Mouse (Mus musculus) gastrocnemius, adult 2 months (tissue): ENCODE measurements around the gene Gdf3. TPM values are rescaled to one million over a fixed set of nuclear protein-coding genes. Genes with fewer than 3 reads are reported as not detected.
"Not testable (repeated sequence)": the region's sequence is repeated elsewhere in the genome, so short reads cannot be mapped to it uniquely, and the experiment has no call there.

Source experiments
- DNase-seq: peaks from one replicate; pipeline ENCODE4 v3.0.0; 2022
- H3K27ac ChIP-seq: fragments of 200-600 bp; 2 replicates; pipeline ENCODE4 v1.8.1; 2022; ENCODE audit warnings: mild to moderate bottlenecking
- H3K4me3 ChIP-seq: fragments of 200-600 bp; 2 replicates; pipeline ENCODE4 v1.8.1; 2022; ENCODE audit warnings: mild to moderate bottlenecking, moderate library complexity
- CTCF ChIP-seq: fragments of 200-600 bp; IDR thresholded peaks from 2 replicates; pipeline ENCODE4 v1.8.1; 2022; ENCODE audit warnings: antibody characterized with exemption, mild to moderate bottlenecking, moderate library complexity
- intact Hi-C: fragments of 180-260 bp; cut with DNase I; formaldehyde crosslinking; loops from one replicate; pipeline ENCODE4 v1.15.1; 2025
- long read RNA-seq, 2 experiments: library from polyadenylated mRNA; stranded (forward); transcript quantifications; one replicate each; pipeline ENCODE4 v2.0.0; 2021
- total RNA-seq, 2 experiments: library from RNA; stranded (reverse); gene quantifications; 2 replicates each; pipeline ENCODE4 v1.2.3; 2021

Gene Gdf3
- total RNA-seq, result not detected
- long read RNA-seq, experiment 1, result 0 reads
- long read RNA-seq, experiment 2, result 0 reads

DNA sequence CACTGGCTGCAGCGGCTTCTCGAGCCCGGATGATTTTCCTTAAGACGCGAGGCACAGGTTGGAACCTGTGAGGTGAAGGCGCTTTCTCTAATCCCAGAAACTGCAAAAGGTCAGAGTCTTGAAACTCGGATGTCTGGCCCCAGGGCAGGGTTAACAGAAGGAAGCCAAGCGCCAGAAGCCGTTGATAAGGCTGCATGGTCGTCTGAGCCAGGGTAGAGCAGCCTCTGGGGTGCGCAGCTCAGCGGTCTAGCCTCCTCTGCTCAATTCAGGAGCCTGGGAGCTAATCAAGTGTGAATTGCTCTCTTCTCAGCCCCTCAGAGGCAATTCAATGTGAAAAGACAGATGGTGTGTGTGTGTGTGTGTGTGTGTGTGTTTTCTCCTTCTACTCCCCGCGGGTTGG is at the start of gene Gdf3:
Gene Gdf3, minus strand, starts transcription at position 317 of the 400 bp plus-strand sequence.
- TF ChIP-seq CTCF, result no peak
- intact Hi-C loops, result no loop called here
- Histone ChIP-seq H3K4me3 (no peak within 1 kb of the TSS), H3K27ac (no peak within 1 kb of the TSS)
- no peak for DNase-seq

DNA sequence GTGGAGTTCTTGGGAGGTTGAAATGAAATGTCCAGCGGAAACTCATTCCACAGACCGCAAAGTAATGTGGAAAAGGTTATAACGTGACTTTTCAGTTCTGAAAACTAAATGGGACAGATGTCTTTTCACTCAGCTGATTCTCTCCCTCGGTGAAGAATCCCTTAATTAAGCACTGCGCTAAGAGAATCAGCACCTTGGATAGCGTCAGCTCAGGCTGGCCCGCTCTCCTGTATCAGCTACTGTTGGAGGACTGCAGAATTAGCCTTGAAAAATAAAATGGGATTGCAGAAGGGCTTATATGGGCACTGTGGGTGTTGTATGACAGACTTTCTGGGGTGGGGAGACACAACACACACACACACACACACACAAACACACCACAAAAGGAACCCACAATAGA is 49.7 kb upstream of the Gdf3 start:
- Histone ChIP-seq H3K4me3 (no peak overlapping the region), H3K27ac (no peak overlapping the region)
- no peak for DNase-seq
- no peak for TF ChIP-seq CTCF
- intact Hi-C loops, result no loop called here

DNA sequence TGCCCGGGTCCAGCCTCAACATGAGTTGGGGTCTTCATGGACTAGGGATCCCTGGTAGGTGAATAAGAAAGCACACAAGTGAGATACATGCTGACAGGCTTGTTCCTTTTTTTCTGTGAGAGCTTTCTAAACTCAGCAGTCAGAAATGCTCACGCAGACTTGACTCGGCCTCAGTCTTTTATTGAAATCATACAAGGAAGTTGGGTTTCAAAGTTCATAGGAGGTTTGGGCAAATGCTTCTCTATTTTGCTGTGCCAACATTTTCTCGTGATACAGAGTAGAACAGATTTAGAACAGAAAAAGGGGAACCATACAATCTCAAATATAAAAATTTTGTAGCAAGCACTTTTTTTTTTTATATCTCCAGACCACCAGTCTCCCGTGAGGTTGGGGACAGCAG is 47.7 kb upstream of the Gdf3 start:
- intact Hi-C loops, result no loop called here
- H3K4me3 ChIP-seq, result no peak overlapping the region
- no peak overlapping the region for H3K27ac ChIP-seq
- no peak for DNase-seq
- no peak for TF ChIP-seq CTCF

DNA sequence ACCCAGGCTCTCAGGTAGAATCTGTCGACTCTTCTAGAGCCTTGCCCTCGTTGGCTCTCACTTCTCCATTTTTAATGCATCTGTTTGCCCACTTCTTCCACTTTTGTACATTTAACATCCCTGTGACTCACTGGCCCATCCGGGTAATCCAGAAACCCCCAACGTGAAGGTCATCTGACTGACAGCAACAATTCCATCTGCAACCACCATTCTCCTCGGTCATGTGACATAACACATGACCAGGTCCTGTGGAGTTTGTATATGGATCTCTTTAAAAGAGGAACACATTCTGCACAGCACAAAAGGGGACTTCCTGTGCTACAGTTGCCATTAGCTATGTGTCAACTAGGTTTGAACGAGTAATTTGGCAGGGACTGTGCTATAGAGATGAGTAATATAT is 44.4 kb upstream of the Gdf3 start:
- H3K4me3 ChIP-seq, result no peak overlapping the region
- no peak overlapping the region for H3K27ac ChIP-seq
- no peak for TF ChIP-seq CTCF
- intact Hi-C loops, result no loop called here
- no peak for DNase-seq

DNA sequence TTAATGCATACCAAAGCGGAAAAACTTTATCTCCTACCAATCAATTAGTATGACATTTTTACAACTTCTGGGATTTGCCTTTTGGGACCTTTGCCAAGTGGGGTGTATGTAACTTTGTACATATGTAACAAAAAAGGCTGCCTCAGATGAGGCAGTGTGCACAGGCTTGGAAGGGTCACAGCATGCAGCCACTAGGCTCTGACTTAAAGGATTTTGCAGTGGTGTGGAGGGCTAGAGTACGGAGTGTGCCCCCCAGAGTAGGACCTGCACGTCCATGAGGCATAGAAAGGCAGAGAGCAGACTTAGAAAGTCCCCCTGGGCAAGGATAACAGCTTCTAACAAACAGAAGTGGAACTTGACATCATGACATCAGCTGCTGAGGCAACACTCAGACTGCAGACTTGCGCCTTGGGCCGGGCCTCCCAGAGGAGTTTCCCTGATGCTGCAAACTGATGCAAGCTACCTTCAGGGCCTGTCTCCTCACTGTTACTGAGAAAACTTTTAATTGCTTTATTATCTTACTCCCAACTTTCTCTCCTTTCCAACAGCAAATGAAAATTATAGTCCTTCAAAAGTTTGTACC is 40.6 kb upstream of the Gdf3 start:
- no peak overlapping the region for H3K27ac ChIP-seq
- intact Hi-C loops, result no loop called here
- no peak overlapping the region for H3K4me3 ChIP-seq
- no peak for DNase-seq
- no peak for TF ChIP-seq CTCF

DNA sequence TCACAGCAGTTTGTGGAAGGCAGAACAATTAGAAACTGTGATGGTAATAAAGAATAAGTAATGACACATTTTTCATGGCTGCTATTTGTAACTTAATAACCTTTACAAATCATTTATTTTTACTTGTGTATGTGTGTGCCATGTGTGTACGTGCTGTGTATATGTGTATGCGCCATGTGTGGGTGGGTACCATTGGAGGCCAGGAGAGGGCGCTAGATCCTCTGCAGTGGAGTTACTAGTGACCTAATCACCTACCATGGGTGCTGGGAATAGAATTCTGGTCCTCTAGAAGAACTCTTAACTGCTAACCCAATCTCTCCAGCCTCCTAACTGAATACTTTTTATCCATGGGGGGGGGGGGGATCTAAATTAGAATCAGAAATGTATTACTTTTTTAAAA is 40.0 kb upstream of the Gdf3 start:
- H3K27ac ChIP-seq, result no peak overlapping the region
- no peak overlapping the region for H3K4me3 ChIP-seq
- TF ChIP-seq CTCF, result no peak
- intact Hi-C loops, result no loop called here
- no peak for DNase-seq

DNA sequence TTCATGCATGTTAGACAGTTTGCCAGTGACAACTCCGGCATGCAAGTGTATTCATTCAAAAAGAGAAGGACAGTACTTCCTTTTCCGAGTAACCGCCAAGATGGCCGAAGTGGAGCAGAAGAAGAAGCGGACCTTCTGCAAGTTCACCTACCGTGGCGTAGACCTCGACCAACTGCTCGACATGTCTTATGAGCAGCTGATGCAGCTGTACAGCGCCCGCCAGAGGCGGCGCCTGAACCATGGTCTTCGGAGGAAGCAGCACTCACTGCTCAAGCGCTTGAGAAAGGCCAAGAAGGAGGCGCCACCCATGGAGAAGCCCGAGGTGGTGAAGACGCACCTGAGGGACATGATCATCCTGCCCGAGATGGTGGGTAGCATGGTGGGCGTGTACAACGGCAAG is 34.3 kb upstream of the Gdf3 start:
- intact Hi-C loops, H3K27ac ChIP-seq: not testable (repeated sequence)

DNA sequence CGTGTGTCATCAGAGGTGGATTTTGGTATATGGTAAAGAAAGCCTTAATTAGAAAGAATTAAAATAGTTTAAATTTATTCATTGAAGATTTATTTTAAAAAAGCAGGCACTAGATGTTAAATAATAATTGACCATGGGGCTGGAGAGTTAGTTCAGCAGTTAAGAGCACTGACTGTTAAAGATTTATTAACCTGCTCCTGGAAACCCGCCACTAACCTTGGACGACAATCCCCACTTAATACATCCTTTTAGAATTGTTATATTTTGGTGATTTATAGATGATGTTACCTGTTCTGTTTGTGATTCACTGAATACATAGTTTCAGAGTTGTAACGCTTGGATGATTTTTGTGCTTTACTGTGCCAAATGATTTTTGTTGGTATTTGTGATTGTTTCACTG is 27.7 kb upstream of the Gdf3 start:
- DNase-seq, H3K27ac ChIP-seq, intact Hi-C loops, H3K4me3 ChIP-seq: not testable (repeated sequence)

More for the DNA sequence above, 34.3 kb upstream of the Gdf3 start:
- not testable (repeated sequence) for DNase-seq, H3K4me3 ChIP-seq

DNA sequence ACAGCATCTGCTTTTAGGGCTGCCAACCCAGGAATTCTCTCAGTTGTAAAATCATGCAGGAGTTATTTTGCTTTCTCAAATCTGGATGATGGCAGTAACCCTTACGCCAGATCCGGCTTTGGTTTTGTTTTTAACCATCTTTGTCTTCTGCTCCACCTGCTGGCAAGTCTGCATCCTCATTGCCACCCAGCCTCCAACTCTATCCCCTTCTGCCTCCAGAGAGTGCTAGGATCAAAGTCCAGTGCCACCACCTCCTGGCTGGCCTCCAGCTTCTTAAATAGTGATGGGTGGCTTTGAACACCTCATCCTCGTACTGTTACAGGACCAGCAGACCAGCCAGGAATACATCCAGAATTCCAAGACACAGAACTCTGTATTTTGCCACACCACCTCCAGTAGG is 26.8 kb upstream of the Gdf3 start:
- no peak for TF ChIP-seq CTCF
- intact Hi-C loops, result no loop called here
- no peak overlapping the region for H3K27ac ChIP-seq

DNA sequence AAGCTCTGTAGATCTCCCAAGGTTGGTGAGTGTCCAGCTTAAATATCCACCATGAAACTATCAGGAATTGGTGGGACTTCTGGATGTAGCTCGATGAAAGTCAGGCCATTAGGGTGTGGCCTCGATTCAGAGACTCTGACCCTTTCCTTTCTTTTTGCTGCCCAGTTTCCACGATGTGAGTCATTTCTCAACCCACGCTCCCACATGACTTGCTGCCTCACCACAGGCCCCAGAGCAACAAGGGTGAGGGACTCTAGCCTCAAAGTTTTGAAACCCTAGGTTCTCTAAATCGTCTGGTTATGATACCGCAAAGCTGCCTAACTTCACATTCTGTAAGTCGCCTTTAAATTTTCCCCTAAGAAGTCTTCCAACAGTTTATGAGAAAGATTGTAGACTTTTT is 25.4 kb upstream of the Gdf3 start:
- Histone ChIP-seq H3K4me3 (no peak overlapping the region), H3K27ac (no peak overlapping the region)
- no peak for DNase-seq
- intact Hi-C loops, result no loop called here
- TF ChIP-seq CTCF, result no peak

More for the DNA sequence above, 26.8 kb upstream of the Gdf3 start:
- DNase-seq, result no peak
- no peak overlapping the region for H3K4me3 ChIP-seq

DNA sequence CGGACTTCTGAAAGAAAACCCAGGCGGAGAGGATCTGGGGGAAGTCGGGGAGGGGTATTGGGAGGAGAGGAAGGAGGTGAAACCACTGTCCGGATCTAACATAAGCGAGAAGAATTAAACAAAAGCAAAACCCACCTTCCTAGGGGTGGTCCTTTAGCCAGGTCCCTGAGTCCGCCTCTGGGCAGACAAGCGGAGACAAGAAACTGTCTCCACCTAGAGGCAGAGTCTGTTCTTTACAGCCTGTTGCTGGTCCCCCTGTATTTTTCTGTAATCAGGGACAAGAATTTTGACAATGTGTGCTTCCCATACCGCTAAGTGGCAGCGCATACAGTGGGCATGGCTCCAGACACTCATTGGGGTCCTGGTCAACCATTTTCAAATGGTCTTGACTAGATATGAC is 23.5 kb upstream of the Gdf3 start:
- intact Hi-C loops, result loop anchor here (2.0 kb wide), 1 partner anchor 39 kb away; no protein-coding TSS in a partner anchor
- Histone ChIP-seq H3K4me3 (no peak overlapping the region), H3K27ac (no peak overlapping the region)
- no peak for DNase-seq
- peak; percentile 57 for TF ChIP-seq CTCF

DNA sequence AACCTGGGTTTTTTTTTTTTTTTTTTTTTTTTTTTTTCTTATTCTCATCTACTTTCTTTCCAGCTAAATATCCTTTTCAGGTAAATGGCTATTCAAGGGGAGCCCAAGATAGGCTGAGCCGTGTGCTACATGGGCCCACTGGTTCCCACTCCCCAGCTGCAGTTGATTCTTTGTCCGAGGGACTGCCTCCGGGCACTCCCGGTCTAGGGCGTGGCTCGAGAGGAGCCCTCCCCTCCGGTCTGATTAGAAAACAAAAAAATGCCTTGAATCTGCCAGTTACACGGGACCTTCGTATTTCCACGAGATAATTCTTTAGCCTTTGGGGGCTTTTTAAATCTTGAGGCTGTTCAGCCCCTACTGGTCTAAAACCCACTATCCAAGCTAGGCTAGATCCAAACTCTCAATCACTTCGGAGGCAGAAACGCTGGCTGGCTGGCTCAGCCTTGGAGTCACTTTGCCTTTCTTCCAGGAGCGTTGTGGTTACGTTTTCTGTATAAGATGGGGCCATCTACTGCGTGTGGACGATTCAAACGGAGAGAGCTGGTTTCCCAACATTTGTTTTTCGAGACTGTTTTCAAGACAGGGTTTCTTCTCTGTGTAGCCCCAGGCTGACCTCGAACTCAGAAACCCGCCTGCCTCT is 17.7 kb upstream of the Gdf3 start:
- intact Hi-C loops, result no loop called here
- Histone ChIP-seq H3K4me3 (peak overlapping the region; percentile 49), H3K27ac (no peak overlapping the region)
- no peak for DNase-seq
- no peak for TF ChIP-seq CTCF

DNA sequence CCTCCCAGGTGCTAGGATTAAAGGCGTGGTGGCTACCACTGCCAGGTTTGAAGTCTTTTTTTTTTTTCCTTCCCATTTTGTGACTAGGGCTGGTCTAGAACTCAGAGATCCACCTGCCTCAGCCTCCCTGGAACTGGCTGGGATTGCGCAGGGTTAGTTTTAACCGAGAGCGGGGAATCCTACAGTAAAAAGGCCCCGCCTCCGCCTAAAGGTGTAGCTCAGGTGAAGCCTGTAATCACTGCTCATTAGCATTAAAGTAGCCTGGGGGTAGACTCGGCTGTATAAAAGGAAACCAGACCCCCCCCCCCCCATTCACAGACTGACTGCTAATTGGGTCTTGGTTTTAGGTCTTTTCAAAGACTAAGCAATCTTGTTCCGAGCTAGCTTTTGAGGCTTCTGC is 16.2 kb upstream of the Gdf3 start, which contains the start of gene Dppa3:
Gene Dppa3, plus strand, starts transcription at position 301 of the 400 bp plus-strand sequence.
- no peak for DNase-seq
- intact Hi-C loops, result no loop called here
- H3K4me3 ChIP-seq, result no peak within 1 kb of the TSS
- H3K27ac ChIP-seq, result no peak within 1 kb of the TSS
- no peak for TF ChIP-seq CTCF

DNA sequence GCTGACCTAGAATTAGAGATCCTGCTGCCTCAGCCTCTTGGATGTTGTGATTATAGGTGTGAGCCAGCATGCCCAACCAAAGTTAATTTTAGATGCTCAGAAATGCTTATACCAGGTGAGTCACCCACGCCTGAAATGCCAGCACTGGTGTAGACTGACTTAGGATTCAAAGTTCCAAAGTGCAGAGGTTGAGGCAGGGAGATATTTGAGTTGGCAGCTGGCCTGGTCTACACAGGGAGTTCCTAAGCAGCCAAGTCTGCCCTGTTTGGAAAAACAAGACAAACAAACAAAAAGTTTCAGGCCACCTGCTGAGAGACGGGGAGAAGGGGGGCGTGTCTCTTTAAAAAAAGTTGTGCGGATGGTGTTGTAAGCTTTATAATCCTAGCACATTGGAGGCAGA is 15.3 kb upstream of the Gdf3 start:
- TF ChIP-seq CTCF, result no peak
- intact Hi-C loops, result no loop called here
- no peak overlapping the region for H3K27ac ChIP-seq
- no peak for DNase-seq
- no peak overlapping the region for H3K4me3 ChIP-seq
